In the genomic region with DNA sequence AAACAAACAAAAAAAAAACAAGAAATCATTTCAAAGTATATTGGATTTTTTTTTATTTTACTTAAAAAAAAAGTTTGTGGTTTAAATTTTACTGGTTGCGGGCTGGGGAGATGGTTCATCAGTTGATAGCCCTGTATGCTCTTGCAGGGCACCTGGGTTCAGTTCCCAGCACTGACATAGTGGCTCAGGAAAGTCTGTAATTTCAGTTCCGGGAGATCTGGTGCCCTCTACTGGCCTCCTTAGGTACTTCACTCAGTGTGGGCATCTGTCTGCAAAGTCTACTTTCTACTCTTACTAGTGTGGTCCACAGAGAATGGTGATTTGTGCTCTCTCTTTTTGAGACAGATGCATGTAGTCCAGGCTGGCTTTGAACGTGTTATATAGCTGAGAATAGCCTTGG, we compare ENCODE assay signal across 7 mouse cellular contexts. TPM values are rescaled to one million over a fixed set of nuclear protein-coding genes. Genes with fewer than 3 reads are reported as not detected.
A peak's percentile ranks its signal among the peaks of the same experiment; 100 is the strongest.
DNase-seq lines count a peak whose midpoint lies in the region; TF ChIP-seq lines count a peak whose summit lies in the region.

No protein-coding gene starts in this region.

- H3K27me3 ChIP-seq in myocyte (ENCODE audit: control insufficient read depth, insufficient read depth, insufficient read length) = no peaks in the 10 kb centered on the region

- H3ac ChIP-seq in myocyte (ENCODE audit: control insufficient read depth, insufficient read length) = no peak overlapping the region

- H3K4me3 ChIP-seq in myocyte = peak overlapping the region; percentile 58

- peaks cover 10% of the 10 kb centered on the region for H3K79me2 ChIP-seq in myocyte (ENCODE audit: control insufficient read depth, insufficient read depth)

- peak overlapping the region; percentile 94 for H3K4me2 ChIP-seq in myocyte (ENCODE audit: low read depth)

- H3K36me3 ChIP-seq in myocyte (ENCODE audit: control insufficient read depth, insufficient read depth) = no peaks in the 10 kb centered on the region

- TF ChIP-seq POLR2A in myocyte (IDR thresholded peaks at IDR 0.05; ENCODE audit: insufficient read length, low read depth) = no peak

- DNase-seq in layer of hippocampus, postnatal 10 days (ENCODE audit: low spot score in 2 of 2) = peak; percentile 50 to 51
- DNase-seq in layer of hippocampus, adult 9-10 months (ENCODE audit: low spot score) = no peak
- DNase-seq in ES-CJ7 (ENCODE audit: low read depth, low spot score) = peak; percentile 81
- peak; percentile 59 for DNase-seq in c-Kit-negative CD71-positive TER-119-positive erythroid progenitor cells, embryonic 14.5 days (ENCODE audit: low read depth, low spot score)
- no peak for DNase-seq in layer of hippocampus, adult 8-10 months (ENCODE audit: low spot score in 2 of 2)
- no peak for DNase-seq in embryo, embryonic 10 days (ENCODE audit: low spot score)

TF ChIP-seq in myocyte, 11 proteins besides CTCF, POLR2A, EP300 and RAD21:
- no peak for TF ChIP-seq POLR2AphosphoS2 (IDR thresholded peaks at IDR 0.05; ENCODE audit: insufficient read length, low read depth)
- TF ChIP-seq CEBPB (IDR thresholded peaks at IDR 0.05; ENCODE audit: insufficient read depth, poor library complexity, severe bottlenecking) = no peak
- TF ChIP-seq TCF12 (IDR thresholded peaks at IDR 0.05; ENCODE audit: insufficient read depth, poor library complexity, severe bottlenecking) = no peak
- no peak for TF ChIP-seq MYOD1 (IDR thresholded peaks at IDR 0.05; ENCODE audit: control insufficient read depth in 1 of 3, insufficient read length in 2 of 3, low read depth in 2 of 3)
- no peak for TF ChIP-seq E2F4 (IDR thresholded peaks at IDR 0.05; ENCODE audit: insufficient read depth)
- TF ChIP-seq MAX (IDR thresholded peaks at IDR 0.05; ENCODE audit: low read depth) = no peak
- TF ChIP-seq TCF3 (IDR thresholded peaks at IDR 0.05; ENCODE audit: insufficient read length, low read depth) = no peak
- no peak for TF ChIP-seq SRF (IDR thresholded peaks at IDR 0.05; ENCODE audit: control insufficient read depth, insufficient read length, low read depth)
- no peak for TF ChIP-seq USF1 (IDR thresholded peaks at IDR 0.05; ENCODE audit: low read depth)
- TF ChIP-seq REST (IDR thresholded peaks at IDR 0.05; ENCODE audit: insufficient read depth, insufficient read length) = no peak
- TF ChIP-seq MYOG (IDR thresholded peaks at IDR 0.05; ENCODE audit: control insufficient read depth in 1 of 3, insufficient read depth in 1 of 3, insufficient read length in 2 of 3, low read depth in 2 of 3) = no peak

RNA-seq across cellular contexts. Expression of gene Ulk4, which starts 7.4 kb away (rescaled TPM):
- 1 to 10 TPM; 7.7 to 9.6 TPM for total RNA-seq in layer of hippocampus, postnatal 10 days (2021)
- 0.85 TPM for polyA plus RNA-seq in myocyte (2012; fragmentation: generic; extraction: Trizol)
- 10 to 100 TPM in 2 of 4 experiments, 1 to 10 TPM in 2; 7.9 to 10.8 (median 9.9) TPM for total RNA-seq in layer of hippocampus, adult 8-10 months (2022)

RNA-seq across cellular contexts. Expression of gene Trak1, which starts 12.9 kb away (rescaled TPM):
- 100 to 1,000 TPM; 207 to 210 TPM for total RNA-seq in layer of hippocampus, postnatal 10 days (2021)
- 60.8 TPM for polyA plus RNA-seq in myocyte (2012; fragmentation: generic; extraction: Trizol)
- total RNA-seq in layer of hippocampus, adult 8-10 months (2022) = 100 to 1,000 TPM; 201 to 260 (median 228) TPM

Comparison
In these comparisons a context has a peak if more than half of its experiments do, and no peak if none do; other contexts are left out.
1. DNase-seq: peak in layer of hippocampus, postnatal 10 days (2 of 2), ES-CJ7 (single experiment) and c-Kit-negative CD71-positive TER-119-positive erythroid progenitor cells, embryonic 14.5 days (single experiment); none in layer of hippocampus, adult 9-10 months (single experiment), layer of hippocampus, adult 8-10 months (0 of 2) and embryo, embryonic 10 days (single experiment).